In the genomic region with DNA sequence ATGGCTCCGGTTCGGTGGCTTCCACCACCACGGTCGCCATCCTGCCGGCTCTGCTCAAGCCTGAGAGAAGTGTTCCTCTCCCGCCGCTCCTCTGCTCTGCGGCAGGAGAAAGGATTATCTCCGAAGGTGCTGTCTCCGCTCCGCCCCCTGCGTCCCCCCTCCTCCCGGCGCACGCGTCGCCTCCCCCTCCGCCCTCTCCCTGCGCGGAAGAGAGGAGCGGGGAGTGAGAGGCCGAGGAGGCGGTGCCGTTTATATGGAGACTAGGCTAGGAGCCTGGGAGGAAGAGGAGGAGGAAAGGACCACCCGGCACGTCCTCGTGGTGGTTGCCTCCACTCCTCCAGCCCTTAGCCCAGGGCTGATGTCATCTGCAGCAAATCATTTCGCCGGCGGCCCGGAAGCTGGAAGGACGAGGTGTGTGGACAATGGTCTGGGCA, we compare ENCODE assay signal across 8 mouse cellular contexts. TPM values are rescaled to one million over a fixed set of nuclear protein-coding genes. Genes with fewer than 3 reads are reported as not detected.
DNase-seq lines count a peak whose midpoint lies in the region; ATAC-seq and TF ChIP-seq lines count a peak whose summit lies in the region.

TSS of gene Map1b (minus strand) at position 93 of the 434 bp plus-strand sequence.

- H3K4me1 ChIP-seq in embryonic facial prominence, embryonic 13.5 days = peaks cover 11% of the 10 kb centered on the region
- peaks cover 26% of the 10 kb centered on the region for H3K4me1 ChIP-seq in limb, embryonic 15.5 days

- H3K9me3 ChIP-seq in embryonic facial prominence, embryonic 13.5 days = no peaks in the 10 kb centered on the region
- H3K9me3 ChIP-seq in limb, embryonic 15.5 days = no peaks in the 10 kb centered on the region

- peaks cover 32% of the 10 kb centered on the region for H3K79me2 ChIP-seq in myocyte (ENCODE audit: control insufficient read depth, insufficient read depth)

- peak within 1 kb of the TSS; percentile 74 for H3K4me3 ChIP-seq in embryonic facial prominence, embryonic 13.5 days
- peak within 1 kb of the TSS; percentile 67 for H3K4me3 ChIP-seq in limb, embryonic 15.5 days
- H3K4me3 ChIP-seq in myocyte = peak within 1 kb of the TSS; percentile 88

- WGBS in embryonic facial prominence, embryonic 13.5 days = under 1% methylated on average over 22 of the region's 32 CpGs
- under 1% methylated on average over 20 of the region's 32 CpGs for WGBS in limb, embryonic 15.5 days

- peak within 1 kb of the TSS; percentile 88 for H3K4me2 ChIP-seq in embryonic facial prominence, embryonic 13.5 days
- H3K4me2 ChIP-seq in limb, embryonic 15.5 days = peak within 1 kb of the TSS; percentile 94
- H3K4me2 ChIP-seq in myocyte (ENCODE audit: low read depth) = peak within 1 kb of the TSS; percentile 66

- peak within 1 kb of the TSS; percentile 82 for H3ac ChIP-seq in myocyte (ENCODE audit: control insufficient read depth, insufficient read length)

- H3K36me3 ChIP-seq in embryonic facial prominence, embryonic 13.5 days = no peaks in the 10 kb centered on the region
- H3K36me3 ChIP-seq in limb, embryonic 15.5 days = no peaks in the 10 kb centered on the region
- H3K36me3 ChIP-seq in myocyte (ENCODE audit: control insufficient read depth, insufficient read depth) = peaks cover 11% of the 10 kb centered on the region

- peak within 1 kb of the TSS; percentile 79 for H3K9ac ChIP-seq in embryonic facial prominence, embryonic 13.5 days
- peak within 1 kb of the TSS; percentile 52 for H3K9ac ChIP-seq in limb, embryonic 15.5 days

- H3K27me3 ChIP-seq in embryonic facial prominence, embryonic 13.5 days = no peaks in the 10 kb centered on the region
- H3K27me3 ChIP-seq in limb, embryonic 15.5 days = no peaks in the 10 kb centered on the region
- H3K27me3 ChIP-seq in myocyte (ENCODE audit: control insufficient read depth, insufficient read depth, insufficient read length) = no peaks in the 10 kb centered on the region

- peak; percentile 83 for ATAC-seq in embryonic facial prominence, embryonic 13.5 days (ENCODE audit: insufficient number of reproducible peaks, insufficient read depth, low FRiP score, low TSS enrichment, low read depth)
- peak; percentile 76 for ATAC-seq in limb, embryonic 15.5 days (ENCODE audit: insufficient number of reproducible peaks, low FRiP score, low TSS enrichment, low read depth)

- peak within 1 kb of the TSS; percentile 78 for H3K27ac ChIP-seq in embryonic facial prominence, embryonic 13.5 days
- peak within 1 kb of the TSS; percentile 82 for H3K27ac ChIP-seq in limb, embryonic 15.5 days

- peak; percentile 93 for TF ChIP-seq POLR2A in myocyte (IDR thresholded peaks at IDR 0.05; ENCODE audit: insufficient read length, low read depth)

- peak; percentile 32 to 61 for DNase-seq in urinary bladder, adult 18-20 months (ENCODE audit: low spot score in 2 of 2)
- no peak for DNase-seq in urinary bladder, postnatal 10 days (ENCODE audit: low spot score)
- peak; percentile 56 to 71 for DNase-seq in heart, adult 9 months (ENCODE audit: low spot score in 2 of 2)
- DNase-seq in kidney, adult 9 months = peak; percentile 37
- DNase-seq in testis, postnatal 14 days (ENCODE audit: low spot score) = peak; percentile 74

TF ChIP-seq in myocyte, 11 proteins besides CTCF, POLR2A, EP300 and RAD21:
- TF ChIP-seq SRF (IDR thresholded peaks at IDR 0.05; ENCODE audit: control insufficient read depth, insufficient read length, low read depth) (no peak), POLR2AphosphoS2 (IDR thresholded peaks at IDR 0.05; ENCODE audit: insufficient read length, low read depth) (peak; percentile 81), E2F4 (IDR thresholded peaks at IDR 0.05; ENCODE audit: insufficient read depth) (no peak), CEBPB (IDR thresholded peaks at IDR 0.05; ENCODE audit: insufficient read depth, poor library complexity, severe bottlenecking) (peak; percentile 74), MAX (IDR thresholded peaks at IDR 0.05; ENCODE audit: low read depth) (no peak), TCF3 (IDR thresholded peaks at IDR 0.05; ENCODE audit: insufficient read length, low read depth) (no peak), TCF12 (IDR thresholded peaks at IDR 0.05; ENCODE audit: insufficient read depth, poor library complexity, severe bottlenecking) (no peak), REST (IDR thresholded peaks at IDR 0.05; ENCODE audit: insufficient read depth, insufficient read length) (no peak), MYOD1 (IDR thresholded peaks at IDR 0.05; ENCODE audit: control insufficient read depth in 1 of 3, insufficient read length in 2 of 3, low read depth in 2 of 3) (peak in 1 of 3 experiments; percentile 12), USF1 (IDR thresholded peaks at IDR 0.05; ENCODE audit: low read depth) (no peak)

RNA-seq across cellular contexts. Expression of gene Map1b, which starts in this region (rescaled TPM):
- 176 and 193 TPM in 2 replicates for polyA plus RNA-seq in embryonic facial prominence, embryonic 13.5 days (2015; fragmentation: Nextera tagmentation; extraction: Ambion mirVana)
- 127 and 137 TPM in 2 replicates for polyA plus RNA-seq in limb, embryonic 15.5 days (2015; fragmentation: Nextera tagmentation; extraction: Ambion mirVana)
- 40.6 TPM for polyA plus RNA-seq in myocyte (2012; fragmentation: generic; extraction: Trizol)
